Mouse (Mus musculus) ovary, postnatal 10 days (tissue): Measurements from ENCODE around the gene Clba1.
"Not testable (repeated sequence)": the region's sequence is repeated elsewhere in the genome, so short reads cannot be mapped to it uniquely, and the experiment has no call there.

Experiments used
- DNase-seq: peaks from one replicate; pipeline ENCODE4 v3.0.0; 2022; ENCODE audit warnings: low spot score

Clba1 gene

GRCm38 (mm10) chr12:112795466-112796104, 13.2 kb upstream of the Clba1 start:
- DNase-seq: no peak

- no peak for DNase-seq
Measured at GRCm38 (mm10) chr12:112796551-112797510, 11.9 kb upstream of the Clba1 start.

- DNase-seq: no peak
Measured at GRCm38 (mm10) chr12:112797672-112798331, 10.9 kb upstream of the Clba1 start.

- DNase-seq: no peak
Measured at GRCm38 (mm10) chr12:112798332-112798681, 10.4 kb upstream of the Clba1 start.

- DNase-seq: no peak
Measured at GRCm38 (mm10) chr12:112798716-112799115, 10.0 kb upstream of the Clba1 start.

GRCm38 (mm10) chr12:112799237-112799970, 9.3 kb upstream of the Clba1 start:
- DNase-seq: no peak

GRCm38 (mm10) chr12:112800476-112800875, 8.3 kb upstream of the Clba1 start:
- DNase-seq: no peak

- no peak for DNase-seq
Measured at GRCm38 (mm10) chr12:112801864-112802846, 6.6 kb upstream of the Clba1 start, which contains the start of gene Ahnak2. Gene Ahnak2, minus strand, starts transcription at chr12:112802657.

GRCm38 (mm10) chr12:112802917-112803316, 5.8 kb upstream of the Clba1 start:
- DNase-seq: no peak

GRCm38 (mm10) chr12:112804046-112804445, 4.7 kb upstream of the Clba1 start:
- DNase-seq: no peak

GRCm38 (mm10) chr12:112806044-112806443, 2.7 kb upstream of the Clba1 start:
- no peak for DNase-seq

GRCm38 (mm10) chr12:112807796-112808195, 941 bp upstream of the Clba1 start:
- DNase-seq: no peak

GRCm38 (mm10) chr12:112808212-112808586, 538 bp upstream of the Clba1 start:
- no peak for DNase-seq

- no peak for DNase-seq
Measured at GRCm38 (mm10) chr12:112809641-112810040, 904 bp downstream of the Clba1 start.

GRCm38 (mm10) chr12:112810092-112810885, 1.6 kb downstream of the Clba1 start:
- DNase-seq: no peak

GRCm38 (mm10) chr12:112813370-112813769, 4.6 kb downstream of the Clba1 start:
- no peak for DNase-seq

- no peak for DNase-seq
Measured at GRCm38 (mm10) chr12:112814682-112815470, 6.1 kb downstream of the Clba1 start.

- no peak for DNase-seq
Measured at GRCm38 (mm10) chr12:112816294-112816693, 7.6 kb downstream of the Clba1 start.

GRCm38 (mm10) chr12:112816866-112817265, 8.1 kb downstream of the Clba1 start:
- DNase-seq: not testable (repeated sequence)
